Mouse (Mus musculus) megakaryocyte, embryonic 14.5 days (primary cell): ENCODE measurements around the gene Gorab. TPM values are rescaled to one million over a fixed set of nuclear protein-coding genes. Genes with fewer than 3 reads are reported as not detected.
A peak's percentile ranks its signal among the peaks of the same experiment; 100 is the strongest.

Experiments used
- H3K27me3 ChIP-seq: replicated peaks from 2 replicates; pipeline ENCODE3; 2012; ENCODE audit warnings: inconsistent platforms
- H3K36me3 ChIP-seq: replicated peaks from 2 replicates; pipeline ENCODE3; 2012; ENCODE audit warnings: low read length, inconsistent platforms, mixed read lengths
- H3K4me1 ChIP-seq: 2 replicates; pipeline ENCODE4 v1.6.1; 2012; ENCODE audit warnings: inconsistent platforms
- H3K4me3 ChIP-seq: replicated peaks from 2 replicates; pipeline ENCODE3; 2012; ENCODE audit warnings: moderate library complexity, mild to moderate bottlenecking, inconsistent platforms
- H3K9me3 ChIP-seq: 2 replicates; pipeline ENCODE4 v1.6.1; 2012; ENCODE audit warnings: inconsistent platforms
- FLI1 ChIP-seq: IDR thresholded peaks from 2 replicates; pipeline ENCODE4 v1.6.1; 2012; ENCODE audit warnings: low read length, inconsistent platforms, mixed read lengths
- GATA1 ChIP-seq: IDR thresholded peaks from 3 replicates; pipeline ENCODE4 v1.6.1; 2012; ENCODE audit warnings: mixed read lengths, low read length, inconsistent platforms, borderline replicate concordance
- polyA plus RNA-seq: library from polyadenylated mRNA; stranded (reverse); fragments of >175 nt; gene quantifications from 2 replicates; pipeline ENCODE4 v1.2.3, GENCODE M21; 2012; ENCODE audit warnings: low replicate concordance; ENCODE audit not compliant: insufficient read depth

Gene Gorab
- 0.26 TPM in 1 of 2 replicates, not detected in the other for polyA plus RNA-seq

GRCm38 (mm10) chr1:163403498-163404126 is at the start of gene Gorab:
Gorab (minus strand) TSS chr1:163403669.
- TF ChIP-seq GATA1, result no peak
- TF ChIP-seq FLI1, result no peak
- Histone ChIP-seq H3K4me3 (peak within 1 kb of the TSS; percentile 95), H3K9me3 (no peaks in the 10 kb centered on the region), H3K27me3 (no peaks in the 10 kb centered on the region), H3K4me1 (peaks cover 42% of the 10 kb centered on the region), H3K36me3 (no peaks in the 10 kb centered on the region)

- Histone ChIP-seq H3K36me3 (no peaks in the 10 kb centered on the region), H3K4me3 (no peak overlapping the region), H3K9me3 (no peaks in the 10 kb centered on the region), H3K27me3 (no peaks in the 10 kb centered on the region), H3K4me1 (peaks cover 45% of the 10 kb centered on the region)
- TF ChIP-seq GATA1 (no peak), FLI1 (no peak)
Measured at GRCm38 (mm10) chr1:163443832-163444231, 40.4 kb upstream of the Gorab start.

- Histone ChIP-seq H3K36me3 (no peaks in the 10 kb centered on the region), H3K9me3 (peaks cover 8% of the 10 kb centered on the region; the same call in 1 of the 2 replicates), H3K4me1 (peaks cover 30% of the 10 kb centered on the region), H3K27me3 (no peaks in the 10 kb centered on the region), H3K4me3 (no peak overlapping the region)
- TF ChIP-seq FLI1 (no peak), GATA1 (no peak)
Measured at GRCm38 (mm10) chr1:163439002-163439401, 35.5 kb upstream of the Gorab start.

- Histone ChIP-seq H3K4me3 (no peak overlapping the region), H3K36me3 (no peaks in the 10 kb centered on the region), H3K4me1 (no peaks in the 10 kb centered on the region), H3K9me3 (no peaks in the 10 kb centered on the region), H3K27me3 (peaks cover 3% of the 10 kb centered on the region)
- TF ChIP-seq FLI1, result no peak
- TF ChIP-seq GATA1, result no peak
Measured at GRCm38 (mm10) chr1:163423467-163424014, 20.1 kb upstream of the Gorab start.

- no peak overlapping the region for H3K4me3 ChIP-seq
- no peaks in the 10 kb centered on the region for H3K4me1 ChIP-seq
- H3K27me3 ChIP-seq, result peaks cover 2% of the 10 kb centered on the region
- no peak for TF ChIP-seq FLI1
- TF ChIP-seq GATA1, result no peak
- H3K9me3 ChIP-seq, result no peaks in the 10 kb centered on the region
- no peaks in the 10 kb centered on the region for H3K36me3 ChIP-seq
Measured at GRCm38 (mm10) chr1:163417191-163417590, 13.7 kb upstream of the Gorab start.

- H3K36me3 ChIP-seq, result no peaks in the 10 kb centered on the region
- TF ChIP-seq GATA1 (no peak), FLI1 (no peak)
- no peak overlapping the region for H3K4me3 ChIP-seq
- no peaks in the 10 kb centered on the region for H3K9me3 ChIP-seq
- no peaks in the 10 kb centered on the region for H3K4me1 ChIP-seq
- peaks cover 2% of the 10 kb centered on the region for H3K27me3 ChIP-seq
Measured at GRCm38 (mm10) chr1:163414200-163414599, 10.7 kb upstream of the Gorab start.

GRCm38 (mm10) chr1:163406203-163406602 is 2.7 kb upstream of the Gorab start:
- Histone ChIP-seq H3K4me1 (peaks cover 21% of the 10 kb centered on the region), H3K4me3 (no peak overlapping the region), H3K9me3 (no peaks in the 10 kb centered on the region), H3K27me3 (no peaks in the 10 kb centered on the region), H3K36me3 (no peaks in the 10 kb centered on the region)
- TF ChIP-seq FLI1 (no peak), GATA1 (no peak)

GRCm38 (mm10) chr1:163391321-163391720 is 12.1 kb downstream of the Gorab start:
- TF ChIP-seq FLI1, result no peak
- no peak for TF ChIP-seq GATA1
- Histone ChIP-seq H3K9me3 (no peaks in the 10 kb centered on the region), H3K4me1 (peaks cover 23% of the 10 kb centered on the region), H3K27me3 (no peaks in the 10 kb centered on the region), H3K4me3 (no peak overlapping the region), H3K36me3 (peaks cover 78% of the 10 kb centered on the region)

- H3K36me3 ChIP-seq, result peaks cover 78% of the 10 kb centered on the region
Measured at GRCm38 (mm10) chr1:163390044-163390443, 13.4 kb downstream of the Gorab start.

GRCm38 (mm10) chr1:163386196-163386595 is 17.3 kb downstream of the Gorab start:
- H3K27me3 ChIP-seq, result no peaks in the 10 kb centered on the region
- peaks cover 47% of the 10 kb centered on the region for H3K36me3 ChIP-seq
- H3K9me3 ChIP-seq, result no peaks in the 10 kb centered on the region
- H3K4me3 ChIP-seq, result no peak overlapping the region
- TF ChIP-seq GATA1 (no peak), FLI1 (no peak)
- peaks cover 40% of the 10 kb centered on the region for H3K4me1 ChIP-seq

More at GRCm38 (mm10) chr1:163390044-163390443, 13.4 kb downstream of the Gorab start:
- H3K9me3 ChIP-seq, result no peaks in the 10 kb centered on the region
- TF ChIP-seq GATA1 (no peak), FLI1 (no peak)
- peak overlapping the region; percentile 65 for H3K4me3 ChIP-seq
- peaks cover 23% of the 10 kb centered on the region for H3K4me1 ChIP-seq
- no peaks in the 10 kb centered on the region for H3K27me3 ChIP-seq
